Mouse (Mus musculus): ENCODE results near the gene Slc25a34. TPM values are rescaled to one million over a fixed set of nuclear protein-coding genes. Genes with fewer than 3 reads are reported as not detected.

Gene Slc25a34
- polyA plus RNA-seq, 1 experiment from 2014 or later, result not detected

DNA sequence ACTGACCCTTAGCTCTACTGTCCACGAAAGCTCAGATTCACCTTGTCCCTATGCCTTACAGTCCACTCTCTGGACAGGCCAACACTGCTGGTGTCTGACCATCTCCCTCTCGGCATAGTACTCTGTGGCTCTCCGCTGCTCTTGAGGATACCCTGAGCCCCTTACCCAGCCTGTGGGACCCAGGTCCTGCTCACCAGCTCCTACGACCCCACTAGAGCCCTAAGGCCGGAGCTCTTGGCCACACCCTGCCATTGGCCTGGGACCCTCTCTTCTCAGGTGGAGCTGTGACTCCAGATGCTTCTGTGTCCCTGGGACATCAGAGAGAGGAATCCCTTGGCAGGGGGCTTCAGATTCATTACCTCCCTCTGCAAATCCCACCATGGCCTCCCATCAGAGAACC lies 18.2 kb downstream of the Slc25a34 start:
- H3K27me3 ChIP-seq (ENCODE audit: insufficient read depth, low read length), result no peaks in the 10 kb centered on the region
- no peak overlapping the region for H3K9ac ChIP-seq
- no peak overlapping the region for H3K4me3 ChIP-seq (ENCODE audit: low read depth, low read length)
- peak overlapping the region; percentile 83; the same call in 1 of the 2 replicates for H3K27ac ChIP-seq (ENCODE audit: low read depth)
- no peak overlapping the region for H3K4me2 ChIP-seq
- peaks cover 21% of the 10 kb centered on the region for H3K4me1 ChIP-seq (ENCODE audit: insufficient read depth)
- ATAC-seq (ENCODE audit: insufficient read depth), result peak; percentile 16; the same call in 1 of the 2 replicates
- H3K9me3 ChIP-seq (ENCODE audit: low read depth, low read length), result no peaks in the 10 kb centered on the region
- H3K36me3 ChIP-seq (ENCODE audit: insufficient read depth), result no peaks in the 10 kb centered on the region
- DNase-seq, result no peak
- WGBS, result 81% methylated on average over 5 of the region's 5 CpGs
- TF ChIP-seq CTCF (IDR thresholded peaks at IDR 0.05; ENCODE audit: low read depth), result no peak

DNA sequence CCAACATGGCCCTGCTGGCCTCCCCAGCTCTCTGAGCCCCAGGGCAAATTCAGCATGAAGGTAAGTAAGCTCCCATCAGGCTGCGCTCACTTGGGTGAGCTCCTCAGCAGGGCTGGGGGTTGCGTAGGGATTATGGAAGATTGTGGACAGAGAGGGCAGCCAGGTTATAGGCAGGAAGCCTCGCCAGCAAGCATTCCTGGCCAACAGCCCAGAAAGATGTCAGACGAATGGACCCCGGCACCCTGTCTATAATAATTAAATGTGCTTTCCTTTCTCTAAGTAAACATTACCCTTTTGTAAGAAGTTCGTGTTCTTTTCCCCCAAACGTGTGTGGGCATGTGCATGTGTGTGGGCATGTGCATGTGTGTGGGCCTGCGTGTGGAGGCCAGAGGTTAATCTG lies 19.1 kb downstream of the Slc25a34 start:
- Histone ChIP-seq H3K4me2 (no peak overlapping the region), H3K4me3 (ENCODE audit: low read depth, low read length) (no peak overlapping the region), H3K4me1 (ENCODE audit: insufficient read depth) (peaks cover 21% of the 10 kb centered on the region), H3K9ac (no peak overlapping the region), H3K27me3 (ENCODE audit: insufficient read depth, low read length) (no peaks in the 10 kb centered on the region), H3K27ac (ENCODE audit: low read depth) (peak overlapping the region; percentile 83), H3K36me3 (ENCODE audit: insufficient read depth) (no peaks in the 10 kb centered on the region), H3K9me3 (ENCODE audit: low read depth, low read length) (no peaks in the 10 kb centered on the region)
- ATAC-seq (ENCODE audit: insufficient read depth) (peak; percentile 66), DNase-seq (peak; percentile 91)
- 12% methylated on average over 8 of the region's 8 CpGs for WGBS
- TF ChIP-seq CTCF (IDR thresholded peaks at IDR 0.05; ENCODE audit: low read depth), result no peak

DNA sequence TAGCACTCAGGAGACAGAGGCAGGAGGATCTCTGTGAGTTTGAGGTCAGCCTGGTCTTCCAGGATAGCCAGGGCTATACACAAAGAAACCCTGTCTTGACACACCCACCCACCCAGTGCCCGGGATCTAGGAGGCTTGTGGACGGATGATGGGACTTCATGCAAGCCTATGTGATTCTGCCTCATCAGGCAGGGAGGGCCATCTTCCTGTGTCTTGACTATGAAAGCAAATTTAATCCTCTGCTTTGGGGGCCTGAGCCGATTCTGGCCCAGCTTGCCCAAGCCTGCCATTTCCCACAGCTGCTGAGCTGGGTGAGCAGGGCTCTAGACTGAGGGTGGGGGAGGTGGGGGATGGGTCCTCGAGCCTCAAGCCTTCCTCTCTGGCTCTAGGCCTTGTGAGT lies 19.7 kb downstream of the Slc25a34 start:
- Histone ChIP-seq H3K4me1 (ENCODE audit: insufficient read depth) (peaks cover 21% of the 10 kb centered on the region), H3K4me3 (ENCODE audit: low read depth, low read length) (no peak overlapping the region), H3K27ac (ENCODE audit: low read depth) (peak overlapping the region; percentile 83), H3K9ac (no peak overlapping the region), H3K36me3 (ENCODE audit: insufficient read depth) (no peaks in the 10 kb centered on the region), H3K27me3 (ENCODE audit: insufficient read depth, low read length) (no peaks in the 10 kb centered on the region), H3K4me2 (no peak overlapping the region), H3K9me3 (ENCODE audit: low read depth, low read length) (no peaks in the 10 kb centered on the region)
- DNase-seq, result peak; percentile 21
- 64% methylated on average over 4 of the region's 4 CpGs for WGBS
- peak; percentile 21 for ATAC-seq (ENCODE audit: insufficient read depth)
- no peak for TF ChIP-seq CTCF (IDR thresholded peaks at IDR 0.05; ENCODE audit: low read depth)

DNA sequence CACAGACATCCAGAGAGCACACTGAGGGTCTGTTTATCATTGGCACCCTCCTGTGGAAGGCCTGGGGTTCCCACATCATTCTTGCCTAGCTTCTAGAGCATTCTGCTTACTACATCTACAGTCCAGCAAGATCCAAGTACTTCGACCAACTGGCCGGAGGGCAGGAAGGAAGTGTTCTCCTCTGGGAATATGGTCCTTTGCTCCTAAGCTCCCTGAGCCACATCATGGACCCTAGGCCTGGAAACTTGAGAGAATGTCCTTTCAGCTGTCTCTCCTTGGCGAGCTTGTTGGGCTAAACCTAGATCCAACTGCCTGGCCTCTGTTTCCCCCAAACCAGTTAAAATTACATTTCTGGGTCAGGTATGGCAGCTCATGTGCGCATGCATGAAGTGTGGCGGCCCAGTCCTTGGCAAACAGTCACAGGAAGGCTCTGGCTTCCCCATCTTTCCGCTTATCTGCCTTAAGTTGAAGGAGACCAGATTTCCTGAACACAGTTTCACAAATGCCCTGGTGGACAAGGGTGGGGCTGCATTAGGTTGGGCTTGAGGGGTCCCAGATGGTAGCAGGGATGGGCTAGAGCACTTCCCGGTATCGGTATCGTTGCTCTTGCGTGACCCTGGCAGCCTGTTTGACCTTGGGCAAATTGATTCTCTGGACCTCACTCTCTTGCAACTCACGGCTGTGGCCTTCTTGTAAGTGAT lies 20.9 kb downstream of the Slc25a34 start:
- TF ChIP-seq CTCF (IDR thresholded peaks at IDR 0.05; ENCODE audit: low read depth), result peak; percentile 28; the same call in 1 of the 2 replicates
- no peak overlapping the region for H3K4me3 ChIP-seq (ENCODE audit: low read depth, low read length)
- H3K27me3 ChIP-seq (ENCODE audit: insufficient read depth, low read length), result no peaks in the 10 kb centered on the region
- H3K4me2 ChIP-seq, result no peak overlapping the region
- H3K9ac ChIP-seq, result no peak overlapping the region
- no peak for ATAC-seq (ENCODE audit: insufficient read depth)
- no peak overlapping the region for H3K27ac ChIP-seq (ENCODE audit: low read depth)
- 68% methylated on average over 11 of the region's 11 CpGs for WGBS
- no peaks in the 10 kb centered on the region for H3K9me3 ChIP-seq (ENCODE audit: low read depth, low read length)
- H3K36me3 ChIP-seq (ENCODE audit: insufficient read depth), result no peaks in the 10 kb centered on the region
- DNase-seq, result no peak
- H3K4me1 ChIP-seq (ENCODE audit: insufficient read depth), result peaks cover 27% of the 10 kb centered on the region

DNA sequence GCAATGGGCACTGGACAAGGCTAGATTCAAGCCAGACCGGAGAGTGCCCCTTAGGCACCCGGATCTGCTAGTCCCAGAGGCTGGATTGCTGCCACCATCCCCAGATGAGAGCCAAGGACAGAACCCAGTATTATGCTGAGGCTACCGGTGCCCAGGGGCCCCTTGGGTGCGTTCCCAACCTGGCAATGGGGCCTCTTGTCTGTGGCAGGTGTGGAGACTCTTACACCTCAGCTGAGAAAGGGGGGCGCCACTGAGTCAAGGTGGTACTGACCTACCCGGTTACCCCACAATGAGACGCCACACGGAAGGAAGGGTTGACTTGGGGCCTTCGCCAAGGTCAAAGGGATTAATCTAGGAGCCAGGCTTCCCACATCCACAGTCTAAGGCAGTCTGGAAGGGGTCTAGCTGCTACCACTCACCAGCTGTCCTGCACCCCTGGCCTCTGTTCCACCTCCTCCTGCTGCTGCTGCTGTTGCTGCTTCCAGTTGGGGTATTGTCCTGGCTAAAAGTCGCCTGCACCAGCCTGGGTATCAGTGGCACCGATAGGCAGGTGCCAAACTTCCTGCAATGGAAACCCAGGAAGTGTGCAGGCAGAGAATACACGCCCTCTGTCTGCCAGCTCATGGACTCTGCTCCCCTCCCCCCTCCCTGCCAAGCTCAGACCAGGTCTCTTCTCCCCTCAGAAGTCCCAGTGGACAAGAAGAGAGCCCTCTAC lies 22.3 kb downstream of the Slc25a34 start:
- DNase-seq, result no peak
- 0 out of 2 replicates have a peak, but pooled peaks have one; percentile 14 for TF ChIP-seq CTCF (IDR thresholded peaks at IDR 0.05; ENCODE audit: low read depth)
- no peak overlapping the region for H3K27ac ChIP-seq (ENCODE audit: low read depth)

DNA sequence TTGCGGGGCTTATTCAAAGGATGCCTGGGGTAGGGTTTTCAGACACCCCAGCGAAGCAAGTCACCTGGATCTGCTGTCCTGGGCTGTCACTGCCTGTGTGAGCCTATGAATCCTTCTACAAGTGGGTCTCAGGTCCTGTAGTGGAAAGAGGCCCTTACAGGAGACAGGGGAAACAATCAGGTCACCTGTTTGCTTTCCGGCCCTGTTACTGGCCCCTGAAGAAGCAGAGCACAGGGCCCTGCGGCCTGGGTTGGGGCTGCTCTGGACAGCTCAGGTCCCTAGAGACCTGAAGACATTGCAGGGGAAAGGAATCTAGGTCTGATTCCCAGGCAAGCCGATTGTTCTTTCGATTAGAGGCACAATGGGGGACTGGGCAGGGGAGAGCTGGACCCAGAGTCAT lies 23.3 kb downstream of the Slc25a34 start:
- peak overlapping the region; percentile 96 for H3K27ac ChIP-seq (ENCODE audit: low read depth)
- no peak for DNase-seq
- H3K4me2 ChIP-seq, result peak overlapping the region; percentile 95; the same call in 1 of the 2 replicates
- H3K27me3 ChIP-seq (ENCODE audit: insufficient read depth, low read length), result no peaks in the 10 kb centered on the region
- ATAC-seq (ENCODE audit: insufficient read depth), result no peak
- no peaks in the 10 kb centered on the region for H3K9me3 ChIP-seq (ENCODE audit: low read depth, low read length)
- H3K4me3 ChIP-seq (ENCODE audit: low read depth, low read length), result peak overlapping the region; percentile 74
- H3K4me1 ChIP-seq (ENCODE audit: insufficient read depth), result peaks cover 25% of the 10 kb centered on the region
- H3K36me3 ChIP-seq (ENCODE audit: insufficient read depth), result peaks cover 1% of the 10 kb centered on the region
- whole genome bisulfite sequencing, result 35% methylated on average over 6 of the region's 6 CpGs
- no peak overlapping the region for H3K9ac ChIP-seq
- TF ChIP-seq CTCF (IDR thresholded peaks at IDR 0.05; ENCODE audit: low read depth), result no peak

More for the DNA sequence above, 22.3 kb downstream of the Slc25a34 start:
- H3K9me3 ChIP-seq (ENCODE audit: low read depth, low read length), result no peaks in the 10 kb centered on the region
- 71% methylated on average over 12 of the region's 12 CpGs for WGBS
- H3K4me3 ChIP-seq (ENCODE audit: low read depth, low read length), result no peak overlapping the region
- ATAC-seq (ENCODE audit: insufficient read depth), result no peak
- no peaks in the 10 kb centered on the region for H3K27me3 ChIP-seq (ENCODE audit: insufficient read depth, low read length)
- no peaks in the 10 kb centered on the region for H3K36me3 ChIP-seq (ENCODE audit: insufficient read depth)
- H3K4me1 ChIP-seq (ENCODE audit: insufficient read depth), result peaks cover 27% of the 10 kb centered on the region
- H3K9ac ChIP-seq, result no peak overlapping the region
- H3K4me2 ChIP-seq, result no peak overlapping the region
